Mouse (Mus musculus) liver, embryonic 14.5 days (tissue): ENCODE data around the gene Car3.

Experiments used
- CTCF ChIP-seq: IDR thresholded peaks from 2 replicates; pipeline ENCODE4 v1.5.1; 2016; ENCODE audit warnings: antibody characterized with exemption, low read depth, control low read depth
- EP300 ChIP-seq: IDR thresholded peaks from 2 replicates; pipeline ENCODE4 v1.6.1; 2016; ENCODE audit warnings: antibody characterized with exemption, low read depth

DNA sequence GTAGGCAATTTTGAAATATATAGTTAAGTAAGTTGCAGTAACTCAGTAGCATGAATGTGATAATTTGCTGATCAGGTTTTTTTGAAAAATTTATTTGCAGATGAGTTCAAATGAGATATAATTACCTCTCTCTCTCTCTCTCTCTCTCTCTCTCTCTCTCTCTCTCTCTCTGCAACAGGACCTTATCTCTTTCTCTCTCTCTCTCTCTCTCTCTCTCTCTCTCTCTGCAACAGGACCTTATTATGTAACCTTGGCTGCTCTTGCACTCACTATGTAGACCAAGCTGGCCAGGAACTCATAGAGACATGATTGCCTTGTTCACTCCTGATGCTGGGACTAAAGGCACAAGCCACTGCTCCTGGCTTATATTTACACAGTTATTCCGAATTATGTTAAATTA is 2.1 kb upstream of the Car3 start:
- no peak for TF ChIP-seq EP300
- TF ChIP-seq CTCF, result no peak
